Mouse (Mus musculus): ENCODE data around the gene Crxos. TPM values are rescaled to one million over a fixed set of nuclear protein-coding genes. Genes with fewer than 3 reads are reported as not detected.

The Crxos gene
- total and polyA plus RNA-seq, 3 experiments, result 1.1 to 1.5 TPM; not detected in 1

GRCm38 (mm10) chr7:15944311-15944710 lies 61.9 kb downstream of the Crxos start:
- Histone ChIP-seq H3K79me2 (replicated peaks; ENCODE audit: control insufficient read depth, extremely low read depth, insufficient read depth, poor library complexity, severe bottlenecking) (peaks cover 28% of the 10 kb centered on the region), H3K4me1 (ENCODE audit: control insufficient read depth in 1 of 2, insufficient read depth in 2 of 2) (peaks cover 16 to 44% of the 10 kb centered on the region in 2 experiments), H3K36me3 (replicated peaks in 1 of 2; ENCODE audit: control insufficient read depth in 1 of 2, insufficient read depth in 1 of 2, low read length in 1 of 2) (peaks cover 49 to 56% of the 10 kb centered on the region in 2 experiments), H3K9me3 (replicated peaks; ENCODE audit: low read length) (no peaks in the 10 kb centered on the region), H3K27me3 (replicated peaks) (no peaks in the 10 kb centered on the region), H3K9ac (ENCODE audit: insufficient read depth, low read depth) (no peak overlapping the region), H3K4me3 (replicated peaks in 1 of 3; ENCODE audit: low read depth in 2 of 3, low read length in 2 of 3, poor library complexity in 1 of 3) (peak overlapping the region in 1 of 3 experiments; percentile 3), H3K27ac (ENCODE audit: insufficient read depth, low read depth) (no peak overlapping the region), H3K4me2 (ENCODE audit: insufficient read depth, low read depth, poor library complexity, severe bottlenecking) (0 out of 2 replicates have a peak overlapping the region, but pooled peaks have one; percentile 11)
- DNase-seq (ENCODE audit: extremely low read depth), result no peak
- TF ChIP-seq CTCF (conservative IDR thresholded peaks at IDR 0.05 in 1 of 2, IDR thresholded peaks at IDR 0.05 in 1 of 2; ENCODE audit: low read depth in 2 of 2, low read length in 2 of 2) (no peak), TCF12 (IDR thresholded peaks at IDR 0.05; ENCODE audit: low read depth, low read length) (no peak), ZKSCAN1 (IDR thresholded peaks at IDR 0.05; ENCODE audit: borderline replicate concordance, low read depth, low read length) (no peak), RAD21 (IDR thresholded peaks at IDR 0.05; ENCODE audit: low read depth, low read length) (no peak), JUND (conservative IDR thresholded peaks at IDR 0.05; ENCODE audit: low read depth, low read length) (no peak), CHD2 (IDR thresholded peaks at IDR 0.05; ENCODE audit: low read length) (no peak), IRF4 (IDR thresholded peaks at IDR 0.05; ENCODE audit: low read depth, low read length) (no peak), NRF1 (IDR thresholded peaks at IDR 0.05; ENCODE audit: low read depth, low read length) (no peak), KAT2A (IDR thresholded peaks at IDR 0.05; ENCODE audit: insufficient replicate concordance, low read length) (no peak), MEF2A (IDR thresholded peaks at IDR 0.05; ENCODE audit: borderline replicate concordance, low read depth, low read length) (no peak), E2F4 (IDR thresholded peaks at IDR 0.05; ENCODE audit: insufficient replicate concordance, low read depth, low read length) (no peak), BHLHE40 (IDR thresholded peaks at IDR 0.05; ENCODE audit: low read depth, low read length) (no peak), JUN (IDR thresholded peaks at IDR 0.05; ENCODE audit: insufficient read depth, low read depth, low read length) (no peak)
- dilution Hi-C loops (cut with MboI; ENCODE audit: extremely low pct_ligation_motif_present, extremely low pct_unique_long_range_greater_than_20kb, low sequenced_read_pairs), result no loop called here
- in situ Hi-C loops (cut with MboI; ENCODE audit: low pct_ligation_motif_present, low pct_unique_long_range_greater_than_20kb, low sequenced_read_pairs), result loop anchor here (25.0 kb wide), 1 partner anchor 843 kb away; the partner anchor contains the start of gene Slc1a5

- dilution Hi-C loops (cut with MboI; ENCODE audit: extremely low pct_ligation_motif_present, extremely low pct_unique_long_range_greater_than_20kb, low sequenced_read_pairs), result no loop called here
- Histone ChIP-seq H3K4me2 (ENCODE audit: insufficient read depth, low read depth, poor library complexity, severe bottlenecking) (peak overlapping the region; percentile 92), H3K9ac (ENCODE audit: insufficient read depth, low read depth) (peak overlapping the region; percentile 79), H3K36me3 (replicated peaks in 1 of 2; ENCODE audit: control insufficient read depth in 1 of 2, insufficient read depth in 1 of 2, low read length in 1 of 2) (peaks cover 44 to 50% of the 10 kb centered on the region in 2 experiments), H3K79me2 (replicated peaks; ENCODE audit: control insufficient read depth, extremely low read depth, insufficient read depth, poor library complexity, severe bottlenecking) (peaks cover 28% of the 10 kb centered on the region), H3K27ac (ENCODE audit: insufficient read depth, low read depth) (no peak overlapping the region), H3K4me3 (replicated peaks in 1 of 3; ENCODE audit: low read depth in 2 of 3, low read length in 2 of 3, poor library complexity in 1 of 3) (peak overlapping the region; percentile 67 to 96 (median 68)), H3K9me3 (replicated peaks; ENCODE audit: low read length) (no peaks in the 10 kb centered on the region), H3K4me1 (ENCODE audit: control insufficient read depth in 1 of 2, insufficient read depth in 2 of 2) (peaks cover 16 to 47% of the 10 kb centered on the region in 2 experiments), H3K27me3 (replicated peaks) (no peaks in the 10 kb centered on the region)
- no peak for DNase-seq (ENCODE audit: extremely low read depth)
- TF ChIP-seq ZKSCAN1 (IDR thresholded peaks at IDR 0.05; ENCODE audit: borderline replicate concordance, low read depth, low read length), result no peak
- no peak for TF ChIP-seq ELF1 (IDR thresholded peaks at IDR 0.05; ENCODE audit: low read depth, low read length)
- in situ Hi-C loops (cut with MboI; ENCODE audit: low pct_ligation_motif_present, low pct_unique_long_range_greater_than_20kb, low sequenced_read_pairs), result loop anchor here (25.0 kb wide), 1 partner anchor 842 kb away; the partner anchor contains the start of gene Slc1a5
Observed at GRCm38 (mm10) chr7:15945211-15945610, 62.8 kb downstream of the Crxos start.
